Mouse (Mus musculus): ENCODE results near the gene Gtf2a2.

Gene Gtf2a2

DNA sequence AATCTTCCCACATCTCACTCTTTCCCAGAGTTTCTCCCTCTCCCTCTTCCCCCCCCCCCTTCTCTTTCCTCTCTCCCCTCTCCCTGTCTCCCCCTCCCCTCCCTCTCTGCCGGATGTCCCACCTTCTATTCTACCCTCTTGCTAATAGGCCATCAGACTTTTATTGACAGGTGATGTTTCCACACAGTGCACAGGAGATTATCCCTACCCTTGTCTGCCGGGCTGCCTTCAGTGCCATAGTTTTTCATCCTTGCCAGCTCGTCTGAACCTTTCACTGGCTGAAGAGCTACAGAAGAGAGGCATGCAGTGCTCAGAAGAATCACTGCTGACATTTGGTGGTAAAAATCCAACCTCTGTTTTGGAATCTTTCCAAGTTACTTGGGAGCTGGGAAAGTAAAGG, 41.1 kb downstream of the Gtf2a2 start:
- DNase-seq (ENCODE audit: low read depth, low spot score), result no peak

DNA sequence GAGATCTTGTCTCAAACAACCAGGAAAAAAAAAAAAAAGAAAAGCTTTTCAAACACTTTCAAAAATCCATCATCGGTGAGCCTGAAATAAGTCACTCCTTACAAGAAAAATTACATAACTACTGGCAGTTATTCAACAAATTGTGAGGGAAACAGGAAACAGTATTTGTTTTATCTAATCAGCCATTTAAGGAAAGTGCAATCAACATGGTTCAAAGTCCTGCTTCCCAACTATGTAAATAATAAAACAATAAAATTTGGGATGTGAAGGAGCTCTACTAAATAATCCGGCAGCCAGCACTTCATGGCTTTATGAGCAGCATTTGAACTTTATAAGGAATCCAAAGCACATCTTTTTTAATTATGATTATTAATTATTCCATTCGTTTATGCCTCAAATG, 49.7 kb downstream of the Gtf2a2 start:
- DNase-seq (ENCODE audit: low read depth, low spot score), result no peak

DNA sequence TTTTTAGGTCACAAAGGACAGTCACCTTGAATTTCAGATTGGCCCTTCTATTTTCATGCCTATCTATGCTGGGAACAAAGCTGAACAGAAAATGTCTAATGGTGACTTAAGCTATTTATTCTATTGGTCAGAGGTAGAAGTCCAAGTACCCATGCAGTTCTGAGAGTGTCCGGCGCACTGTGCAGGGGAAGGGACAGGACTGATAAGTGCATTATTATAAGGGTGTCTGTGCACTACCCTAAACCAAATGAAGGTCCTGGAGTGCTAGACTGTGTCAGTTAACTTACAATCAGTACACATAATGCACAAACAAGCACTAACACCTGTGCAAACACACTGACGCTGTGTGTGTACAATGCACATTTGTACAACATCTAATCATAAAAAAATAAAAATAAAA, 55.1 kb downstream of the Gtf2a2 start:
- DNase-seq (ENCODE audit: low read depth, low spot score), result no peak

DNA sequence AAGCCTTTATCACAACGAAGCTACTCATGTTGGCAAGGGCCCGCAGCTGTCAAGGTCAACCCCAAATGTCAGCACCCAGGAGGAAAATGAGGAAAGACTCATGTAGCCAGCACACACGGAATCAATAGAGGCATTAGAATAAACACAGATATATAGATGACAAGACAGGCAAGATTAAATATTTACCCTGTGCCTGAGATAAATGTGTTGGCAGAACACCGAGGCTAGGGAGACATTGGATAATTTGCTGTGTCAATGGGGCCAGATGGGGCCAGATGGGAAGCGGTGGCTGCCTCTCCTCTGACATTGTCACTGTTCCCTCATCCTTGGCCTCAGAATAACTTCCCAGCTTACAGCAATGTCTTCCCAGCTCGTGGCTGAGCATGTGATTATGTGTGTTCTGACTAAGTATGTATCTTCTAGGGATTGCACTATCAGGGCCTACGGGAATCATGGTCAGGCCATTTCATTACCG, 57.6 kb downstream of the Gtf2a2 start:
- no peak for DNase-seq (ENCODE audit: low read depth, low spot score)

DNA sequence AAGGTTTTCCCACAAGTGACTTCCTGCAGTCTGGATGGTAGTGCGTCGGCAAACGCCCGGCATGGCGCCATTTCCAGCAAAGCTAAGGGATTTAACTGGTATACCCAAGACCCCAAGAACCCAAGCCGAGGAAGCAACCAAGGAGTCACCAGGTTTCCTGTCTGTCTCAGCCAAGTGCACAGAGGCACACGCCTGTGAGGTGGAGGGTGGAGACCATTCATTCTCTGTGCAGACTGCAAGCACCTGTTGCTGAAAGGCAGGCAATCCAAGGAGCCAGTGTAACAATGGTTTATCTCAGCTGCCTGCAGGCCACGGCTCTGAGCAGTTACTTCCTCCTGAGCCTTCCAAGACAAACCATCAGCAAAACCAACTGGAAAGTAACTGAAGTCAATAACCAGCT, 60.0 kb downstream of the Gtf2a2 start:
- no peak for DNase-seq (ENCODE audit: low read depth, low spot score)
